Mouse (Mus musculus) lung, postnatal 4 days (tissue): ENCODE results near the gene Farp1.
"Not testable (repeated sequence)": the region's sequence is repeated elsewhere in the genome, so short reads cannot be mapped to it uniquely, and the experiment has no call there.

Experiments
- DNase-seq, 2 experiments: peaks; one replicate each; pipeline ENCODE4 v3.0.0; 2021

Farp1 gene

DNA sequence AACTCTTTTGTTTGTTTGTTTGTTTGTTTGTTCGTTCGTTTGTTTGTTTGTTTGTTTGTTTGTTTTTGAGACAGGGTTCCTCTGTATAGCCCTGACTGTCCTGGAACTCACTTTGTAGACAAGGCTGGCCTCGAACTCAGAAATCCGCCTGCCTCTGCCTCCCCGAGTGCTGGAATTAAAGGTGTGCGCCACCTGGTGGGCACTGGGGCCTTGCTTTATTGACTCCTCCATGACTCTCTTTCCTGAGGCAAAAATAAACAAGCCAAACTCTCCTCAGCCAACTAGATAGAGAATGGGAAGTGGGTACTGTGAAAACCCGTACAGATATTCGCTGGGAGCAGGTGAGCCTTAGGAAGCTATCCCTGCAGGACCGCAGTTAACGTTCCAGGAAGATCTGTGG, 154.8 kb downstream of the Farp1 start:
- DNase-seq, result not testable (repeated sequence)

DNA sequence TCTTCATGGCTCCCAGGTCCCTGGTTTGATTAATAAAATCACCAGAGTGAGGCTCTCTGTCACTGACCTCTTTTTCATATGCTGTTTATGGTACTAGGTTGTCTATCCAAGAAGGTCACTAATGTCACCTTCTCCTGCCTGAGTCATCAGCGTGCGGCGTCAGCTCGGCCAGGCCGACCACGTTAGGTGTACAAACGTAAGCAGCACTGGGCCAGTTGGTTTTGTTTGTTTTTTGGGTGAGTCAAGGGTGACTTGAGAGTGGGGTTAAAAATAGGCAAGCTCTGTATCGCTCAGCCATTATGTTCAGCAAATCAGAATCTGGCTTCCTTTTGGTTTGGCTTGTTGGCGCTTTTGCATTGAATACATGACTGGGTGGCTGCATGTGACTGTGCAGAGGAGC, 155.4 kb downstream of the Farp1 start:
- peak; percentile 53 to 61 for DNase-seq

GRCm38 (mm10) chr14:121191739-121192138, 156.7 kb downstream of the Farp1 start:
- peak; percentile 43 to 75 for DNase-seq

GRCm38 (mm10) chr14:121192394-121192793, 157.4 kb downstream of the Farp1 start:
- no peak for DNase-seq

GRCm38 (mm10) chr14:121193981-121194380, 159.0 kb downstream of the Farp1 start:
- DNase-seq, result no peak

GRCm38 (mm10) chr14:121198915-121199572, 164.0 kb downstream of the Farp1 start:
- DNase-seq, result no peak

- no peak for DNase-seq
These were observed 164.8 kb downstream of the Farp1 start for GRCm38 (mm10) chr14:121199789-121200188.

GRCm38 (mm10) chr14:121200353-121200752, 165.4 kb downstream of the Farp1 start:
- DNase-seq, result no peak

DNA sequence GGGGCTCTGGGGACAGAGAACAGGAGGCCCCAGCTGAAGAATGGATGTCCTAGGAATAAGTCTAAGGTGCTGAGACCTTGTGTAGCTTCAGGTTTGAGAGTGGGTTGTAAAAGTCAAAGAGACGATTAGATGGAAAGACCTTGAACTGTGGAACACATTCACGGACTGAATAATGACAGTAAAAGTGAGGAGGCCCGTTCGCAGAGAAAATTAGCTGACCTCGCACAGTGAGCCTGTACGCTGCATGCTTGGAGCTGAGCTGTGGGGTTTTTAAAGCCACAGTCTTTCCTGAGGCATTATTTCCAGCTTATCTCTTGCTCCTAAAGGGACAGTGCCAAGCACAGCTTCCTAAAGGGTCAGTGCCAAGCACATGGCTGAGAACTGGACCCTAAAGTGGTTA, 166.2 kb downstream of the Farp1 start:
- DNase-seq, result no peak

GRCm38 (mm10) chr14:121205459-121205858, 170.5 kb downstream of the Farp1 start:
- peak in 1 of 2 experiments; percentile 46 for DNase-seq

- DNase-seq, result peak in 1 of 2 experiments; percentile 49
These were observed 172.6 kb downstream of the Farp1 start for GRCm38 (mm10) chr14:121207441-121208158.

DNA sequence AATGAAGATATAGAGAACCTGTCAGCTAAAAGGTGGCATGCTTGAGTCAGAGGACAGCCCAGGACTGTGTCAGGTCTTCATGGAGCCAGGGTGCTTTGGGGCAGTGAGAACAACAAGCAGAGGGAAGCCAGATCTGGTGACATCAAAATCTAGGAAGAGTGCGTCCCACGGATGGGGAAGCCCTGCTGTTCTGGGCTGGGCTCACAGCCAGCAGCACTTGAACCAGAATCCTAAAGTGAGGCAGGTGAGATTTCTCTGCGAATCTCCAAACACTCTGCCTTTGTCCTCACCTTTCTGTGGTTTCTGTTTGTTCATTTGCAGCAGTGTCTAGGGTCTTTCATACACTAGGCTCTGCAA, 173.1 kb downstream of the Farp1 start:
- no peak for DNase-seq

GRCm38 (mm10) chr14:121210318-121210717, 175.3 kb downstream of the Farp1 start:
- DNase-seq, result no peak

- DNase-seq, result no peak
These were observed 178.7 kb downstream of the Farp1 start for GRCm38 (mm10) chr14:121213650-121214049.

DNA sequence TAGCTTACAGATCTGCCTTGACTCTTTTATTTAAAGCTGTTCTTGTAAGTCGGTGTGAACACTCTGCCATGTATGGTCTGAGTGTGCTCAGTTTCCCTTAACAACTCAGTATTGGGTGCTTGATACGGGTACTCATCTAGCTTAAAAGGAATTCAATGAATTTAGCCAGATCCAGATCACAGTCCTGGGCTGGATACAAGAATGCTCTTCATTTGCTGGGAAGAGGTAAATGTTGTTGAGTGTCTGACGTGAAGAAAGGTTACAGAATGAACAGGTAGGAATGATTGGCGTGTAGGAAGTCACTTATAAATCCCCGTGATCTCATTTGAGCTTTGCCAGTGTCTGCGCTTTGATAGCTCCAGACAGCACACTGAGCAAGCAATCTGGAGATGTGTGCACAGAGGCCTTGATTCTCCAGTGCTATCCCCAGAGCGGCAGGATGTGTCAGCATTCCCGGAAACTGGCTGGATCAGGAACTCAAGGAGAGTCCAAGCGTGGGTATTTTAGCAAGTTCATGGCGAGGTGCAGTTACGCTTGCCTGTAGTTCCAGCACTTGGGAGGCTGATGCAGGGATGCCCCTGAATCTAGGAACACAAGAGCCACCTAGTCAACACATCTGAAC, 179.7 kb downstream of the Farp1 start:
- DNase-seq, result peak; percentile 30 to 42

DNA sequence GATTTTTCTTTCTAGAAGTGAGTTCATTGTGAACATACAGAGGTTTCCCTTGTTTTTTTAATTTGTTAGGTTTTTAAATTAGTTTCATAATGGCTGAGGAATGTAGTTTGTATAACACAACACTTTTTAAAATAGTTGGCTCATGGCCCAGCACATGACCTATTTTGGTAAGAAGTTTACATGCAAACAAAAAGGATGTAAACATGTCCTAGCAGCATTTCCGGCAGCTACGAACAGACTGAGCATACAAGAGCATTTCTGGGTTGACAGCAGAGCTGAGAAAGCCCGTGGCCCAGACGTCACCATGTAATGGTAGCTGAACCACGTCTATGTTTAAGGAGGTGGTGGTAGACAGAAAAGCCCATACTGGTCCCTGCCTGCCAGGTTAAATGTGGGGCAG, 180.8 kb downstream of the Farp1 start:
- peak; percentile 39 to 48 for DNase-seq

DNA sequence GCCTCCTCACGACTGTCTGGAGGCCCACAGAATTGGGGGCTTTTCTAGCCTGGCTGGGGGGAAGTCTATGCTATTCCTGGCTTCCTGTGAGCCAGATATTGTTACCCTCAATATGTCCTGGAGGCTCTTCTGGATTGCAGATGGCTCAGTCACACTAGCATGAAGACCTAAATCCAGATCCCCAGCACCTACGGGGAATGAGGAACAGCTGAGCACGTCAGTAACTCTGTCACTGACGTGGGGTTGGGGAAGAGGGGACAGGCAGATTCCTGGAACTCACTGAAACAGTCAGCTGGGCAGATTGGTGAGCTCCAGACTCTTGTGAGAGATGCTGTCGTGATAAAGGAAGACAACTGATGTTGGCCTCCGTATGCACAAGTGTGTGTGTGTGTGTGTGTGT, 181.7 kb downstream of the Farp1 start:
- no peak for DNase-seq

GRCm38 (mm10) chr14:121218620-121219019, 183.6 kb downstream of the Farp1 start:
- DNase-seq, result peak in 1 of 2 experiments; percentile 31

- no peak for DNase-seq
These were observed 184.4 kb downstream of the Farp1 start for GRCm38 (mm10) chr14:121219226-121220039.

- DNase-seq, result no peak
These were observed 185.0 kb downstream of the Farp1 start for GRCm38 (mm10) chr14:121220040-121220322.

DNA sequence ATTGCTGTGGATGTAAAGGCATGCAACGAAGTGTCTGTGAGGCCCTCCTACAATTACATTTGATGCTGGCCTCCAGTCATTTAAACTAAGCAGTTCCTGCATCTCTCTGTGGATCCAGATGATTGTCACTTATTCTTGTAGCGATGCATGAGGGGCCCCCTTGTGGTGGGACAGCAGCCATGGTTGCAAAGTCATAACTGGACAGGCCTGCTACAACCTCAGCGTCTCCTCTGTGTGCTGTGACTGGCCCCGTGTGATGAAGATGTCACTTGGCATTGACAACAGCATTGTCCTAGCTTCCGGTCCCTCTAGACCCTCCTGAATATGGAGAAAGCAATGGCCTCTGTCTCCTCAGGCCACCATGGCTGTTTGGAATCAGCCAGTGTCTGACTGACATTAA, 185.7 kb downstream of the Farp1 start:
- peak; percentile 68 to 76 for DNase-seq

DNA sequence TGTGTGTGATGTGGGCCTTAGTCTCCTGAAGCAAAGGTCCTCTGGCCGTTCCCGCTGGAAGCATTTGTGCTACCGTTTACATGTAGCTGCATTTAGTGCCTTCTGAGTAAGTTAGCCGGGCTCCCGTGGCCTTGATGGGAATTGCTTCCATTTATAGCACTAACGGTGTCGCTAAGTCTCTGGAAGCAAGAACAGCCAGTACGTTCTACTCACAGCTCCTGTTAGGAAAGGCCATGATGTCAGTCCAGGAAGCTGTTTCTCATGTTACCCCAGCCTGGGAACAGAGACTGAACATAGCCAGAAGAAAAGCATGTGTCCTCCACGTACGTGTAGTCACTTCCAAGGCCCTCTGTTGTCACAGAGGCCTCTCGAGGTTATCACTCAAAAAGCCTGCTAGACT, 190.8 kb downstream of the Farp1 start:
- DNase-seq, result no peak

- DNase-seq, result no peak
These were observed 194.2 kb downstream of the Farp1 start for GRCm38 (mm10) chr14:121229036-121229773.
